Mouse (Mus musculus) CH12.LX (cell line): ENCODE results near the gene Cldn11. TPM values are rescaled to one million over a fixed set of nuclear protein-coding genes. Genes with fewer than 3 reads are reported as not detected.

ENCODE experiments used
- DNase-seq: peaks from one replicate; pipeline ENCODE4 v3.0.0-alpha.2; 2013; ENCODE audit errors: extremely low read depth
- H3K27ac ChIP-seq: 2 replicates; pipeline ENCODE4 v1.5.1; 2012; ENCODE audit warnings: low read depth, mild to moderate bottlenecking, control low read depth, moderate library complexity; ENCODE audit not compliant: insufficient read depth
- H3K27me3 ChIP-seq: replicated peaks from 2 replicates; pipeline ENCODE3; 2012; ENCODE audit warnings: inconsistent platforms
- H3K36me3 ChIP-seq, 2 experiments: replicated peaks in 1 of 2; 2 replicates each; pipeline versions ENCODE3 to v1.6.1; 2012; ENCODE audit warnings: inconsistent platforms in 1 of 2, low read length in 1 of 2, mild to moderate bottlenecking in 1 of 2, mixed read lengths in 1 of 2, moderate library complexity in 1 of 2; ENCODE audit not compliant: control insufficient read depth in 1 of 2, insufficient read depth in 1 of 2
- H3K4me1 ChIP-seq, 2 experiments: 2 replicates each; pipeline ENCODE4 v1.6.1; 2012; ENCODE audit warnings: inconsistent platforms in 1 of 2, moderate library complexity in 1 of 2; ENCODE audit not compliant: insufficient read depth in 2 of 2, control insufficient read depth in 1 of 2
- H3K4me2 ChIP-seq: 2 replicates; pipeline ENCODE4 v1.6.1; 2012; ENCODE audit warnings: low read depth, mild to moderate bottlenecking, control low read depth; ENCODE audit not compliant: poor library complexity, insufficient read depth, severe bottlenecking
- H3K4me3 ChIP-seq, 3 experiments: fragments of 150-350 bp in 1 of 3; sonication (generic) in 1 of 3; replicated peaks in 1 of 3; 2 replicates each; pipeline versions ENCODE3 to v1.5.1; 2011 to 2012; ENCODE audit warnings: low read depth in 2 of 3, low read length in 2 of 3, mild to moderate bottlenecking in 2 of 3, moderate library complexity in 2 of 3, control low read depth in 1 of 3, improper control_type of control experiment in 1 of 3, inconsistent platforms in 1 of 3, mixed read lengths in 1 of 3; ENCODE audit not compliant: poor library complexity in 1 of 3
- H3K79me2 ChIP-seq: replicated peaks from 2 replicates; pipeline ENCODE4 v1.6.1; 2012; ENCODE audit warnings: mild to moderate bottlenecking, moderate library complexity; ENCODE audit not compliant: control insufficient read depth, poor library complexity, insufficient read depth, severe bottlenecking; ENCODE audit errors: extremely low read depth
- H3K9ac ChIP-seq: 2 replicates; pipeline ENCODE4 v1.6.1; 2012; ENCODE audit warnings: low read depth, mild to moderate bottlenecking, control low read depth, moderate library complexity; ENCODE audit not compliant: insufficient read depth
- H3K9me3 ChIP-seq: replicated peaks from 2 replicates; pipeline ENCODE3; 2012; ENCODE audit warnings: low read length, inconsistent platforms, mixed read lengths
- BHLHE40 ChIP-seq: IDR thresholded peaks from 2 replicates; pipeline ENCODE4 v1.6.1; 2011; ENCODE audit warnings: mild to moderate bottlenecking, low read depth, low read length, improper control_type of control experiment
- CTCF ChIP-seq, 2 experiments: IDR thresholded peaks in 1 of 2; conservative IDR thresholded peaks in 1 of 2; 2 replicates each; pipeline ENCODE4 v1.5.1; 2011 to 2012; ENCODE audit warnings: low read depth in 2 of 2, low read length in 2 of 2, improper control_type of control experiment in 1 of 2, inconsistent platforms in 1 of 2, mild to moderate bottlenecking in 1 of 2, moderate library complexity in 1 of 2
- E2F4 ChIP-seq: IDR thresholded peaks from 2 replicates; pipeline ENCODE4 v1.6.1; 2011; ENCODE audit warnings: low read depth, low read length, improper control_type of control experiment; ENCODE audit not compliant: insufficient replicate concordance
- EP300 ChIP-seq: IDR thresholded peaks from 2 replicates; pipeline ENCODE4 v1.6.1; 2011; ENCODE audit warnings: low read length, improper control_type of control experiment
- ETS1 ChIP-seq: conservative IDR thresholded peaks from 2 replicates; pipeline ENCODE4 v1.6.1; 2012; ENCODE audit warnings: low read depth, mild to moderate bottlenecking, inconsistent platforms, low read length, improper control_type of control experiment, moderate library complexity
- HCFC1 ChIP-seq: IDR thresholded peaks from 2 replicates; pipeline ENCODE4 v1.6.1; 2012; ENCODE audit warnings: low read depth, mild to moderate bottlenecking, inconsistent platforms, low read length, improper control_type of control experiment
- IRF4 ChIP-seq: IDR thresholded peaks from 2 replicates; pipeline ENCODE4 v1.6.1; 2014; ENCODE audit warnings: low read depth, mild to moderate bottlenecking, inconsistent platforms, low read length, improper control_type of control experiment
- KAT2A ChIP-seq: IDR thresholded peaks from 2 replicates; pipeline ENCODE4 v1.6.1; 2012; ENCODE audit warnings: low read length, improper control_type of control experiment, inconsistent platforms; ENCODE audit not compliant: insufficient replicate concordance
- MAFK ChIP-seq: IDR thresholded peaks from 2 replicates; pipeline ENCODE4 v1.6.1; 2011; ENCODE audit warnings: low read length, improper control_type of control experiment; ENCODE audit not compliant: insufficient replicate concordance
- MAZ ChIP-seq: IDR thresholded peaks from 2 replicates; pipeline ENCODE4 v1.6.1; 2012; ENCODE audit warnings: low read depth, mild to moderate bottlenecking, inconsistent platforms, low read length, improper control_type of control experiment, moderate library complexity
- MEF2A ChIP-seq: IDR thresholded peaks from 2 replicates; pipeline ENCODE4 v1.6.1; 2014; ENCODE audit warnings: low read depth, mild to moderate bottlenecking, inconsistent platforms, low read length, improper control_type of control experiment, borderline replicate concordance
- NELFE ChIP-seq: IDR thresholded peaks from 2 replicates; pipeline ENCODE4 v1.6.1; 2011; ENCODE audit warnings: low read depth, low read length, improper control_type of control experiment
- NRF1 ChIP-seq: IDR thresholded peaks from 2 replicates; pipeline ENCODE4 v1.6.1; 2014; ENCODE audit warnings: low read depth, mild to moderate bottlenecking, inconsistent platforms, low read length, improper control_type of control experiment, moderate library complexity
- POLR2A ChIP-seq: IDR thresholded peaks from 2 replicates; pipeline ENCODE4 v1.6.1; 2011; ENCODE audit warnings: low read depth, mild to moderate bottlenecking, improper control_type of control experiment, low read length
- POLR2AphosphoS2 ChIP-seq: IDR thresholded peaks from 2 replicates; pipeline ENCODE4 v1.6.1; 2011; ENCODE audit warnings: low read depth, low read length, improper control_type of control experiment
- TBP ChIP-seq: conservative IDR thresholded peaks from 2 replicates; pipeline ENCODE4 v1.6.1; 2011; ENCODE audit warnings: low read depth, low read length, improper control_type of control experiment
- TCF12 ChIP-seq: IDR thresholded peaks from 2 replicates; pipeline ENCODE4 v1.6.1; 2014; ENCODE audit warnings: low read depth, mild to moderate bottlenecking, inconsistent platforms, low read length, improper control_type of control experiment
- UBTF ChIP-seq: IDR thresholded peaks from 2 replicates; pipeline ENCODE4 v1.6.1; 2012; ENCODE audit warnings: low read depth, mild to moderate bottlenecking, inconsistent platforms, low read length, improper control_type of control experiment, moderate library complexity
- USF2 ChIP-seq: conservative IDR thresholded peaks from 2 replicates; pipeline ENCODE4 v1.6.1; 2011; ENCODE audit warnings: low read depth, low read length, improper control_type of control experiment
- ZC3H11A ChIP-seq: IDR thresholded peaks from 2 replicates; pipeline ENCODE4 v1.6.1; 2012; ENCODE audit warnings: low read depth, mild to moderate bottlenecking, inconsistent platforms, low read length, improper control_type of control experiment
- dilution Hi-C: fragments of 300-500 bp; cut with MboI; formaldehyde crosslinking; loops from 2 replicates; pipeline ENCODE4 v1.14.3; 2020; ENCODE audit warnings: low sequenced_read_pairs; ENCODE audit not compliant: extremely low pct_unique_long_range_greater_than_20kb, extremely low pct_ligation_motif_present
- in situ Hi-C: fragments of 300-500 bp; cut with MboI; formaldehyde crosslinking; loops from 3 replicates; pipeline ENCODE4 v1.14.3; 2019; ENCODE audit warnings: low sequenced_read_pairs, low pct_ligation_motif_present, low pct_unique_long_range_greater_than_20kb, mixed read lengths
- polyA plus RNA-seq: library from polyadenylated mRNA; unstranded; fragments of >175 nt; gene quantifications from 2 replicates; pipeline ENCODE4 v1.2.1, GENCODE M21; 2012; ENCODE audit warnings: low read depth; ENCODE audit not compliant: insufficient read length
- total RNA-seq, 2 experiments: library from RNA; depleted of rRNA; stranded (reverse); fragments of 300-350 nt in 1 of 2; fragments of >200 nt in 1 of 2; gene quantifications; 2 replicates each; pipeline ENCODE4 v1.2.3; 2012 to 2014

Gene Cldn11
- total and polyA plus RNA-seq, 3 experiments = not detected

DNA sequence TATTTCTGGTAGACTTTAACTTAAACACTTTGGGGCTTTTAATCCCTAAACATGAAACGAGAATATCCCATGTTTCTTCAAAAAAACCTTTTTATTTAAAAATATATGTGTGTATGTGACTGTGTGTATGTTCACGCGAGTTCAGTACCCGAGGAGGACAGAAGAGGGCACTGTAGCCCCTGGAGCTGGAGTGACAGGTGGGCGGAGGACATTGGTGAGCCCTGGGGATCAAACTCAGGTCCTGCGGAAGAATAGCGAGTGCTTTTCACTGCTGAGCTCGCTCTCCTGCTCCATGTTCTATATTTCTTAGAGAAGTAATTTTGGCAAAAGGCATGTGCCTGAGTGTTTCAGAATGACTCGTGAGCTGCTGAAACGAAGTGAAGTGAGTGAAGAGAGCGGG is 54.2 kb downstream of the Cldn11 start:
- Histone ChIP-seq H3K9me3 (no peaks in the 10 kb centered on the region), H3K4me2 (no peak overlapping the region), H3K4me1 (no peaks in the 10 kb centered on the region), H3K9ac (no peak overlapping the region), H3K79me2 (no peaks in the 10 kb centered on the region), H3K27me3 (no peaks in the 10 kb centered on the region), H3K4me3 (no peak overlapping the region), H3K27ac (no peak overlapping the region), H3K36me3 (no peaks in the 10 kb centered on the region)
- in situ Hi-C loops (no loop called here), dilution Hi-C loops (no loop called here)
- TF ChIP-seq IRF4 (no peak), ZC3H11A (no peak), POLR2A (no peak), USF2 (no peak), MAFK (no peak), NRF1 (no peak), TCF12 (no peak)
- DNase-seq = no peak

DNA sequence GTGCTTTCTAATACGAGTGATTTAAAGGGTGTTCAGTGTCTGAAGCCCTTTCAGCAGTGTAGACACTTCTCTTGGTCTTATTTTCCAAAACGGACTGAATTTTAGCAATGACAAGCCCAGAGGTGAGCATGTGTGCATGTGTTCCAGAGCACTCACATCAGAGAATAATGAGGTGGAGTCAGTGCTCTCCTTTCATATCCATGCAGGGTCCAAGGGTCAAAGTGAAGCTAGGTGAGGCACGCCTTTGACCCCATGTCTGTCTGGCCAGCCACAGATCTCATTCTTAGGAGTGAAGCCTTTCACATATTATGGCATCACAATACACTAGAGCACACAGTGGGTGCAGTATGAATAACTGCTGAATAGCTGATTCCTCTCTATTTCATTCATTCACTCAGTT is 55.4 kb downstream of the Cldn11 start:
- no peak overlapping the region for H3K4me2 ChIP-seq
- dilution Hi-C loops (no loop called here), in situ Hi-C loops (no loop called here)
- H3K27me3 ChIP-seq = no peaks in the 10 kb centered on the region
- H3K79me2 ChIP-seq = no peaks in the 10 kb centered on the region
- DNase-seq = no peak
- no peaks in the 10 kb centered on the region for H3K4me1 ChIP-seq
- H3K9ac ChIP-seq = no peak overlapping the region
- H3K4me3 ChIP-seq = no peak overlapping the region
- no peaks in the 10 kb centered on the region for H3K9me3 ChIP-seq
- no peak overlapping the region for H3K27ac ChIP-seq
- no peaks in the 10 kb centered on the region for H3K36me3 ChIP-seq
- TF ChIP-seq E2F4 = no peak
- no peak for TF ChIP-seq POLR2A
- no peak for TF ChIP-seq ETS1
- TF ChIP-seq NELFE = no peak
- no peak for TF ChIP-seq BHLHE40
- TF ChIP-seq, all 38 proteins: peak for 0

- no peak overlapping the region for H3K9ac ChIP-seq
- no peaks in the 10 kb centered on the region for H3K27me3 ChIP-seq
- dilution Hi-C loops = no loop called here
- no peaks in the 10 kb centered on the region for H3K36me3 ChIP-seq
- H3K27ac ChIP-seq = no peak overlapping the region
- no peak overlapping the region for H3K4me3 ChIP-seq
- no peak overlapping the region for H3K4me2 ChIP-seq
- no peak for DNase-seq
- no peak for TF ChIP-seq MEF2A
- TF ChIP-seq MAFK = no peak
- TF ChIP-seq ZC3H11A = no peak
- no peak for TF ChIP-seq USF2
- TF ChIP-seq UBTF = no peak
- TF ChIP-seq MAZ = no peak
- no peak for TF ChIP-seq TBP
- TF ChIP-seq POLR2AphosphoS2 = no peak
- no peak for TF ChIP-seq TCF12
- TF ChIP-seq HCFC1 = no peak
- TF ChIP-seq CTCF (conservative IDR thresholded peaks at IDR 0.05 in 1 of 2, IDR thresholded peaks at IDR 0.05 in 1 of 2; ENCODE audit: low read depth in 2 of 2, low read length in 2 of 2) = no peak
- no peak for TF ChIP-seq KAT2A
- no peak for TF ChIP-seq EP300
- H3K79me2 ChIP-seq = no peaks in the 10 kb centered on the region
- H3K4me1 ChIP-seq = no peaks in the 10 kb centered on the region
- H3K9me3 ChIP-seq = no peaks in the 10 kb centered on the region
- in situ Hi-C loops = no loop called here
These were observed 58.3 kb downstream of the Cldn11 start for GRCm38 (mm10) chr3:31208046-31208445.
